Mouse (Mus musculus) heart, adult 11 months (tissue): ENCODE data around the gene Scyl1.
A peak's percentile ranks its signal among the peaks of the same experiment; 100 is the strongest.
"Not testable (repeated sequence)": the region's sequence is repeated elsewhere in the genome, so short reads cannot be mapped to it uniquely, and the experiment has no call there.

Experiments
- DNase-seq: peaks from one replicate; pipeline ENCODE4 v3.0.0; 2022

The Scyl1 gene

DNA sequence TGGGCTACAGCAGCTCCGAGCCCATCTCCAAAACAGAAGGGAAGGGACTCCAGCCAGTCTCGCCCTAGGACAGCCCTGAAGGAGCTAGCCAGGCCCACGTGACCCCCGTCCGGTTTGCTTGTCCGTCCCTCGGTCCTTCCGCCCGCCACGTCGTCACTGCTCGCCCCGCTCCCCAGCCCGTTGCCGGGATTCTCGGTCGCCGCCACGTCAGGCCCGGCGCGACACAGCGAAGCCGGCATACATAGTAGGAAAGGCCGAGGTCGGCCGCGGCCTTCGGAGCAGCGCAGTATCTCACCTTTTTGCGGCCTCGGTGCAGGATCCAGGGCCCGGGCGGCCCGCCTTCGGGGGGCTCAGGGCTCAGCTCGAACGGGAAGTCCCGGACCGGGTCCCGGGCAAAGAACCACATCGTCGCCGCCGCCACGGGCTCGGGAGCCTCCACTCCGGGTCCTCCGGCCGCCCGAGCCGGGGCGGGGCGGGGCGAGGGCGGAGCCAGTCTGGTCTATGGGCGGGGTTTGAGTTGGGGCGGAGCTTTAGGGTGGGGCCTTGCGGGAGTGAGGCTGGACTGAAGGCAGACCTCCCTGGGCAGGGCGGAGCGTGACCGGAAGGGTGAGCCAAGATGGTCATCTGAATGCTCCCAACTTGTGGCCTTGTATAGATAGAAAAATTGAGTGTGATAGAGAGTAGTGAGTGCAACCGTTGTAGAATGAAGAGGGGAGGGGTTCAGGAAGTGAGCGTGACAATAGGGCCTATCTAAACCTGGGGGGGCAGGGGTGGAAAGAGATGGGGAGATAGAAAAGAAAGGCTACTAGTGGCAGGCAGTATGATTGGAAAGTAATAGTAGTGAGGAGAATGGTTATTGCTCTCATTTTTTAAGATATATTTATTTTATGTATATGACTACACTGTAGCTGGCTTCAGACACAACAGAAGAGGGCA lies at the start of gene Scyl1:
Scyl1 (minus strand) TSS at position 495 of the 936 bp plus-strand sequence.
- DNase-seq = peak; percentile 100

DNA sequence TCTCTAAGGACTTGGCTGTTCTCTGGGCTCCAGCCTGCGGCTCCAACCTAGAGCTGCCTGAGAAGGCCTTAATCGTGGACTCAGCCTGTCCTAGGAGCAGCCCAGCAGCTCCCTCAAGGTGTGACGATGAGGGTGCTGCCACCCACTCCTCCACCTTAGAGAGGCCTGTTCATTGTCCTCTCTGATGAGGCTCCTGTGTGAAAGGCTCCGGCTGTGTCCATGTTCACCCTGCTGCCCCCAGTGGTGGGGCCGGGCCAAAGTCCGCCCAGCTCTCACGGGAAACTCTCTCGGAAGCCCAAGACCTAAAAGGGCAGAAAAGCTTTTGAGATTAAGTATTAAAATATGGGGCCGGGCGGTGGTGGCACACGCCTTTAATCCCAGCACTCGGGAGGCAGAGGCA lies 48.3 kb upstream of the Scyl1 start:
- DNase-seq = peak; percentile 97

DNA sequence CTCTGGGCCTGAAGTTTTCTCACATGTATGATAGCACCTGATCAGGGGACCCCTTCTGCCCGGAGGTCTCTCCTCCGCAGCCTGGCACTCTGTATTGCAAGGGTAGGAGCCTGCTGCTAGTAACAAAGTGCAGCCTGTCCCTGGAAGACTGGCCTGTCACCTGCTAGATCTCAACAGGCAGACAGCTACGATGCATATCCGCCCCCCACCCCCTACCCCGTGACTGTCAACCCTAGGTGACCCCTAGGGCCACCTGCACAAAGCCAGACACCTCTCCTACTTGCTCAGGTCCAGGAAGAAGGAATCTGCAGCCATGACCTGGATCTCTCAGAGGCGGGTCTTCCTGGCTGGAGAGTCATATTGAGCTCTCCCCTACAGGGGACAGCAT lies 47.4 kb upstream of the Scyl1 start:
- peak; percentile 96 for DNase-seq

DNA sequence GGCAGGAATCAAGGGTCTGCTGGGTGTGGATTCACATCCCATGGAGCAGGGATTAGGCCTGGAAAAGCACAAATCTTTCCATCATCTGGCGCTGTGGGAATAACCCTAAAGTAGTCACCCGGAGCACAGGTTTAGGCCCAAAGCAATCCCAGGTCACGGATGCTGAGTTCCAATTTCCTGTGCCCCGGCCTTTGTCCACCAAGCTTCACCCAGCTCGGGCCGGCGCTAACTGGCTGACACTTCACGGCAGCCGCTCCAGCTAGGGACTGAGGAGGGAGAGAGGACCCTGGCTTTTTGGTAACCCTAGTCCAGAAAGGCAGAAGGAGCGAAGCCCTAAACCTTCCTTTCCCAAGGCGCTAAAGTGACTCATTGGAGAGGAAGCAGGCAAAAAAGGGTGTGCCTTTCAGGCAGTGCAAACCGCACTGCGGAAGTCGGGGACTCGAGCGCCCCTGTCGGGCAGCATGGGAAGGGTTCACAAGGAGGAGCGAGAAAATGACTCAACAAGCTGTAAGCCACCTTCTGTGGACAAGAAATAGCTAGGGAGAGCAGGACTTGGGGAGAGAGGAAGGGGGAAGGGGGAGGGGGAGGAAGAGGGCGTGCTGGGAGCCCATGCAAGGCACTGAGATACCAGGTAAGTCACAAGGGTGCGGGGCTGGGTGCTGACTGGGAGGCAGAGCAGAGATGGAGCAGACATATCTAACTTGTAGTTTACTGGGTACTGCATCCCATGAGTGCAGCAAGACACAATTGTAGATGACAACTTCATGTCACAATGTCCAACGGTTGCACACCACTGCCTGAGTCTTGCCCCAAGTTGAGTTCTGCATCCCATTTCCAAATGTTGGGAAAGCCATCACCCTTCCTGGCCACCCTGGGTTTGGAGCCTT lies 46.7 kb upstream of the Scyl1 start:
- DNase-seq = peak; percentile 99

DNA sequence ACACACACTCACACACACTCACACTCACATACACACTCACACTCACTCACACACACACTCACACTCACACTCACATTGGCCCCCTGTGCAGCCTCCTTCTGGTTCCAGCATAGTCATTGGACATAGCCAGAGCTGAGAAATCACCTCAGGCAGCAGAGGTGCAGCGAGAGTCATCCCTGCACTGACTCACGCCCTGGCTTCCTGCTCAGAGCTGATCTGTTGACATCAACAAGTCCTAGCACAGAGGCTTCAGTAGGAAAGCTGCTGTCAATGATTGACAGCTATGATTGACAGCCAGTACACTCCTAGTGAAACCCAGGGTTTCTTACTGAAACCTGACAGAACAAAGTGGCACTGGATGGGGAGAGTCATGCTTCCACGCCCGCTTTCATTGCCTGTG lies 44.7 kb upstream of the Scyl1 start:
- peak; percentile 92 for DNase-seq

DNA sequence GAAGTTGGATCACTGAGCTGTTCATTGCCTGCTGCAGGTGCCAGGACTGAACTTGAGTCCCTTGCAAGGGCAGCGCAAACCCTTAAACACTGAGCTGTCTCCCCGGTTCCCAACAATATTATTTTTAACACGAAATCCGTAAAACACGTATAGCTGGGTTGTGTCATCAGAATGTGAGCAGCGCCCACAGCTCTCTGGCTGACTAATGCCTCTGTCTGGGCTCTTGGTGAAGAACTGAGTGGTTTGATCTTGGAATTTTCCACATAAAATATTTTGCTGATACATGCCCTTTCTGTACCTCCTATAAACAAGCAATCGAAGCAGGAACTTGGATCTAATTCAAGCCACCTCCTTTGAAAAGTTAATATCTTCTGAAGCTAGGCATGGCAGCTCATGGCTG lies 43.8 kb upstream of the Scyl1 start:
- DNase-seq = no peak

DNA sequence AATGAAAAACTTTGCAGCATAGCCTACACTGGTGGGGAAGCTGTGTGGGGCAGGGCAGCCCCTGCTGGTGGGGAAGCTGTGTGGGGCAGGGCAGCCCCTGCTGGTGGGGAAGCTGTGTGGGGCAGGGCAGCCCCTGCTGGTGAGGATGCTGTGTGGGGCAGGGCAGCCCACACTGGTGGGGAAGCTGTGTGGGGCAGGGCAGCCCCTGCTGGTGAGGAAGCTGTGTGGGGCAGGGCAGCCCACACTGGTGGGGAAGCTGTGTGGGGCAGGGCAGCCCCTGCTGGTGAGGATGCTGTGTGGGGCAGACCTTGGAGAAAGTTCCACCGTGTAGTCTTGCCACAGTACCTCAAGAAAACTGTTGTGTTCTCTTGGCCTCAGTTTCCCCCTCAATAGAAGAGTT lies 42.8 kb upstream of the Scyl1 start:
- not testable (repeated sequence) for DNase-seq

DNA sequence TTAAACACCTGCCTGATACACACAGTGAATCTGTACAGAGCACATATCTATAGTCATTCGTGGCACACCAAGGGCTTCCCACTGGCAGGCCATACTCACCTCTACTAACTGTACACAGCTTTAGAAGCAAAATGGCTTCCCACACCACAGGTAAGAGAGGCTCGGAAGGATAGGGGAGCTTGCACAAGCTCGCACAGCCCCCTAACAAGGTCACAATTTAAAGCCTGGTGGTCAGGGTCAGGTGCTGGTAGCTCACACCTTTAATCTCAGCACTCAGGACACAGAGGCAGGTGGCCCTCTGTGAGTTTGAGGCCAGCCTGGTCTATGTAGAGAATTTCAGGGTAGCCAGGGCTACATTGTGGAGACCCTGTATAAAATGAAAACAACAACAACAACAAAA lies 42.3 kb upstream of the Scyl1 start:
- peak; percentile 91 for DNase-seq

DNA sequence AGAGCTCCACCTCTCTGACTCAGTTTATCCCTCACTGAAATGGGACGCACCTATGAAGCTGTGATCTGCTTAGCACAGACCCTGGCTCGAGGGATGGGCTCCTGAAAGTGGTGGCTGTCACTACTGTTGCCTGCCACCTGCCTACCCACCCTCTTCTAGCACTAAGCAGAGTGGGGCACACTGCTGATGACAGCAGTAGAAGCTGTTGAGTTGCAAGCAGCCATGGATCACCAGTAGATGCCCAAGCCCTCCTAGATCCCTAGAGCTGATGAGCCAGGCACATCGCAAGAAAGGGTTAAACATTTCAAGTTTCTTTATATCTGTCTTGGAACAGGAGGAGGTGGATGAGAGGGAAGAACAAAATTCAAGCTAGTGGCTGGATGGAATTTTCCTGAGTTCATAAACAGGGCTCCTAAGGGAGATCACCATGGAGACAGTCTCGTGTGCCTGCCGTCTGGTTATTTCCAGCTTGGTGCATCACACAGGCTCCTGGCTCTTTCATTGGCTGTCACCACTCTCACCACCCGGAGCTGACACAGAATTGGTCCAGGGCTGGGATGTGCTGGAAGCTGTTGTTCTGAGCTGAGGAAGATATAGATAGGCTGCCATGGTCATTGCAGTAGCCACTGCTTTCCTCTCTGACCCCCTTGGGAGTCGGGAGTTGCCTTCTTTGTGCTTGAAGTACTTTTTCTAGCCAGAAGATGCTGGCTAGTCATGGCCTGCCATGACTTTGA lies 40.7 kb upstream of the Scyl1 start:
- peak; percentile 100 for DNase-seq

DNA sequence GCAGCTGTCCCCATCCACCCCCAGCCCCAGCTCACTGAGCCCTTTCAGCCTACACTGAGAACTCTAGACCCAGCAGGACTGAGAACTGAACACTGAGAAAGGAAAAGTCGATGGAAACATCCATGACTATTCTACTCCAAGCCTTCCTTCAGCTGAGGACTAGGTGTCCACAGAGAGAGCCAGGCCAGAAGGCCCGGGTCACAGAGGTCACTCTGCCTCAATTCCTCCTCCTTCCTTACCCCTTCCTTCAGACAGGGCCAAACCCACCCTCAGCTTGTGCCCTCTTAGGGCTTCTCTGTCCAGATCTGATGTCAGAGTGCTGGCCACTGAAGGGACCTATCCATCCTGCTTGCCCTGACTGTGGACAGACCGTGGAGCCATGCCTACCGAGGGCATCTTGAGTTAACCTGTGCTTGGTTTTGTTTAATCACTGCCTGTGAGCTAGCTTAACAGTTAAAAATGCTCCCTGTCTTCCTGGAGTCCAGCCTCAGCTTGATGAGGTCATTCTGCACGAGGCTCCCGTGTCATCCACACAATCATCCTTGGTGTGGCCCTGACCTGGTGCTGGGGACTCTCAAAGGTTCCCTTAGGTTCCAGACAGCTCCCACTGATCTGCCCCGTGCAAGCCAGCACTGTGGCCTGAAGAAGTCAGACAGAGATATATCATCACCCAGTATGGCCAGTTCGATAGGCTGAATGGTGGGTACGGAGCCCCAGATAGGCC lies 39.8 kb upstream of the Scyl1 start:
- DNase-seq = peak; percentile 94

DNA sequence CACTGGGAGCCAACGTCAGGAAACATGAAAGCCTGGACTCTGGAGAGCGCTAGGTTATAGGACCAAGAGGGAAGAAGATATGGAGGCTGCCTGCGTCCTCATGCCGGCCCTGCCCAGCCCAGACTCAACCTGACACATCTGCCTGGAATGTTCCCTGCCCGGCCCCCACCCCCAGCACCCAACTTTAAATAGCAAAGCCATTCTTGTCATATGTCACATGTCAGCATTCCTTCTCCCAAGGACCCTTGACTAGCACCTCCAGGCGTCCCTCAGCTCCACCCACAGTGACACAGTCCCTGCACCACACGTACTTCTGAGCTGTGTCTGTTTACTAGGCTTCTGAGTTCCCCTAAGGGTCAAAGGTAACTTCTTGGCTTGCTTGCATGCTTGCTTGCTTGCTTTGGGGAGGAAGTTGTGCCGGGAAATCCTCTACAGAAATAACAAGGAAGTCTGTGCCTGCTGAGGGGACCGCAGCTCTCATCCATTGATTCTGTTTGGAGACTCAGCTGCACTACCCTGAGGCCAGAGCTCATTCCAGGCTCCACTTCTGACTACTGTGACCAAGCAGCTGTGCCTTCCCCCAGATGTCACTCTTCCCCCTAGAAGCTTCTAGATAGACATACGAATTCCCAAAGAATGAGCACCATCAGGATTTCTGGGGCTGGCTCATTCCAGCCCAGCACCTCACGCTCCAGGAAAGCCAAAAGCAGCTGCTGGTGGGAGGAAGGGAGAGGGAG lies 39.1 kb upstream of the Scyl1 start:
- peak; percentile 98 for DNase-seq

DNA sequence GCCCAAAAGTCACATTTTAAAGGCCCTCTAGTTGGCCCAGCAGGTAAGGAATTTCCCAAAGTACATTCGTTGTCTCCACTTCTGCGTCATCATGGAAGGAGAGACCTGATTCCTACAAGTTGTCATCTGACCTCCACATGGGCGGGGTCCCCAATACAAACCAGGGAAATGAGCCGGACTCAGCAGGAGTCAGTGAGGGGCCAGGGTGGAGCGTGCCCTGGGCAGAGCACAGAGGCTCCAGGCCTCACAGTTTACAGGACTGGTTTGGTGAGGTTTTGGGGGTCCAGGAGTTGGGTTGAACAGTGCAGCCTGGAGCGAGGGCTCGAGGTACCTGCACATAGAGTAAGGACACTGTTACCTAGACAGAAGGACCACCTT lies 38.5 kb upstream of the Scyl1 start:
- DNase-seq = peak; percentile 96

DNA sequence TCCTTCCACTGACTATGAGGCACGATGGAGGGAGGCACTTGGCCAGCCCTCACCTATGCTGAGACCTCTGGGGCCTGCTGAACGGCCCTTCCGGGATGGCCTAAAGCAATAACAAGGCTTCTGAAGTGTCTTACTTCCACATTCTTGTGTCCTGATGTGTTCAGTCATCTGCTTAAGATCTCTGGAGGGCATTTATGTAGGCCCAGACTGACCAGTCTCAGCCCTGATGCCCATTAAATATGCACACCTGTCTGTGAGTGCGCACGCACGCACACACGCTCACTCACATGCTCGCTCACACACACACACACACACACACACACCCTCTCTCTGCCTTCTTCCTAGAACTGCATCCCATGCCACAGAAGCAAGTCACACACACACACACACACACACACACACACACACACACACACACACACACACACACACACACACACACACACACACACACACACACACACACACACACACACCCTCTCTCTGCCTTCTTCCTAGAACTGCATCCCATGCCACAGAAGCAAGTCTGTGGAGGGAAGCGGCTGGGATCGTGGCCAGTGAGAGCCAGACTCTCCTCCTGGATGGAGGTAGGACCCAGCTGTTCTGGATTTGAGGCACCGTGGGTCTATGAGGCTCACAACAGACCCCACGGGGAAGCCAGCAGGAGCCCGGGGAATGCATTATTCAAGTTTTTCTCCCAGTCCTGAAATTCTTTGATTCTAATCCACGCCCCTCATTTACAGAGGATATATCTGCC lies 37.9 kb upstream of the Scyl1 start:
- no peak for DNase-seq

DNA sequence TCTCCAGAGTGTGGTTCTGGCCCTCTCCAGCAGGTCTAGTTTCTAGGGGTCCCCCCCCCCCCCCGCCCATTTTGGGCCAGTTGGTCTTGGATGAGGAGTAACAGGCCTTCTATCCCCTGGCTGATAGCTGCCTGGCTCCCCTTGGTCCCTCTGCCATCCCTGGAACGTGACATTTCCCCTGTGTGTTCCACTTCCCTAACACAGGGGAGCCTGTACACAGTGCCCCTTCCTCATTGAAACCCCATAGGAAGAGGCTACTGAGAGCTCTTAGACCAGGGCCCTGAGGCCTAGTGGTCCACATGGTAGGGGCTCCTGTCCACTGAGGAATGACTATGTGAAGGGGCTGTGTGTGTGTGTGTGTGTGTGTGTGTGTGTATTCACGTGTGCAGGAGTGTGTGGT lies 36.5 kb upstream of the Scyl1 start:
- DNase-seq = peak; percentile 93

DNA sequence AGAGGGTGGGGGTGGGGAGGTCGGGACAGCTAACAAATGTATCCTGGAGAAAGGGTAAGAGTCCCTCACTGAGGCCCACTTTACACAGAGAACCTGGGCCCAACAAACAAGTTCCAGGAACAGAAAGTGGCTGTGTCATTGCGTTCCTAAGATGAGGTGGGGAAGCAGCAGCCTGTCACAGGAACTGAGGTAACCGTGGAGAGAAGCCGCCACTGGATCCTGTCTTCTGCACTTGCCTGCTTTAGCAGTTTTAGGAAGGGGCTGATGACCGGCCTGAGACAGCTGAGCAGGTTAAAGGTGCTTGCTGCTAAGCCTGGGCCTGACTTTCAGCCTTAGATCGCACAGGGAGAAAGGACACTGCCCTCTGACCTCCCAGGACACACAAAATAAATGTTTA lies 35.6 kb upstream of the Scyl1 start:
- peak; percentile 96 for DNase-seq

DNA sequence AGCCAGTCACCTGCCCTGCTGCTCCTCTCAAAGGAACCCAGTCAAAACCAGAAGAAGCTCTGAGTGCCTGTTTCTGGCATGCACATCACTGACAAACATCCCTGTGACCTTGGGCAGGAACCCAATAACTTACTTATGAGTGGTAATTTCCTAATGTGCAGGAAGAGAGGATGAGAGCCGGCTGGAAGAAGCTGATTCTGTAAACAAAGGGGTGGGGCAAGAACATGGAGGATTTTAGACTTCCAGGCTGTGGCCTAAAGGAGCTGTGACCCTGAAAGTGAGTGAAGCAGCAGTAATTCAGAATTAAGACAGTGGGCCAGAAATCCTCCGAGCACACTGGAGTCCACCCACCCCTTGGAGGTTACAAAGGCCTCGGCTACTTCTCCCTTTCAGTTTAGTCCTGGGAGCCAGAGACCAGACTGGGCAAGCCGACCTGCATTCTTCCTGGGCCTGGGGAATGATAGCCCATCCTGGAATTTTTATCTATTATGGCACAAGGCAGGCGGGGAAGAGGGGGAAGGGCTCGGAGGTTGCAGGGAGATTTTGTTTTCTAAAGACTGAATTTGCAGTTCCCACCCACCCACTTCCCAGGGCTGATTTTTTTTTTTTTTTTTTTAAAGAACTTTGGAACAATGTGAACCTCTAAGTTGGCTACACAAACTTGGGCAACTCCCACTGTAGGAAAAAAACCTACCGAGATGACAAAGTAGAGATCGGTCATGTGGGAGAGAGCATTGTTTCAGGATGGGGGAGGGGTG lies 35.0 kb upstream of the Scyl1 start:
- DNase-seq = peak; percentile 97

DNA sequence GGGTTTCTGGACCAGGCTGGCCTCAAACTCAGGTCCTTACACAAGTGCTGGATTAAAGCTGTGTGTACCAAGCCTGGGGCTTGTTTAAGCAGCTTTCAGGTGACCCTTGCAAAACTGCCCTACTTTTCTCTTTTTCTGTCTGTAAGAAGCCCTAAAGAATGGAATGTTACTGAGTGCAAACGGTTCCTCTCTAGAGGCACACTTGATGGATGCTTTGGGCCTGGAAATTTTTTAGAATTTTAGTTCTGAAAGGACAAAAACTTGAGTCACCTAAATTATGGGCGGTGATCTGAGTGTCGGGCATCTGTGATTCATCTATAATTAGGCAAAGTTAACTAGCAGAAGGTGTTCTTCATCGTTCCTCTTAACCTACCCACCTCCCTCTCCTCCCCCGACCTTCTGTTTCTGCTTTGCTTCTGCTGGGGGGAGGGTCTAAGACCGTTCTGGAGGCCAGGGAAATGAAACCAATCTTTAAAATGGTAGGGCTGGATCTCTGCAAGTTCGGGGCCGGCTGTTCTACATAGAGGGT lies 33.2 kb upstream of the Scyl1 start:
- peak; percentile 94 for DNase-seq

DNA sequence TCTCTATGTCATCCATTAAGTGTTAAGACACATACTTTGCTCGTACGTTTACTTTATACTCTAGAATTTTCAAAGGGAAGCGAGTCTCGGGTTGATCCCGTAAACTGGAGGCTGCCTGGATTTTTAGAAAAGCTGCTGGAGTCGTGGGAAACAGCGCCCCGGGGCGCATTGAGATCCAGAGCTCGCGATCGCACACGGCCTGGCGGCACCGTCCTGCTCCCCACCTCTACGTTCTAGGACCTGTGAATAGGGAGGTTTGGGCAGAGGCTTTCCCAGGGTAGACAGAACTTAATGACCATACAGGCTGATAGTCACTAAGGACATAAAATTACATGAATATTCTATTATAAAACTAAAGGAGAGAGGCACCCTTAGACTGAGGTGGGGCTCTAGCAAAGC lies 32.7 kb upstream of the Scyl1 start:
- no peak for DNase-seq

DNA sequence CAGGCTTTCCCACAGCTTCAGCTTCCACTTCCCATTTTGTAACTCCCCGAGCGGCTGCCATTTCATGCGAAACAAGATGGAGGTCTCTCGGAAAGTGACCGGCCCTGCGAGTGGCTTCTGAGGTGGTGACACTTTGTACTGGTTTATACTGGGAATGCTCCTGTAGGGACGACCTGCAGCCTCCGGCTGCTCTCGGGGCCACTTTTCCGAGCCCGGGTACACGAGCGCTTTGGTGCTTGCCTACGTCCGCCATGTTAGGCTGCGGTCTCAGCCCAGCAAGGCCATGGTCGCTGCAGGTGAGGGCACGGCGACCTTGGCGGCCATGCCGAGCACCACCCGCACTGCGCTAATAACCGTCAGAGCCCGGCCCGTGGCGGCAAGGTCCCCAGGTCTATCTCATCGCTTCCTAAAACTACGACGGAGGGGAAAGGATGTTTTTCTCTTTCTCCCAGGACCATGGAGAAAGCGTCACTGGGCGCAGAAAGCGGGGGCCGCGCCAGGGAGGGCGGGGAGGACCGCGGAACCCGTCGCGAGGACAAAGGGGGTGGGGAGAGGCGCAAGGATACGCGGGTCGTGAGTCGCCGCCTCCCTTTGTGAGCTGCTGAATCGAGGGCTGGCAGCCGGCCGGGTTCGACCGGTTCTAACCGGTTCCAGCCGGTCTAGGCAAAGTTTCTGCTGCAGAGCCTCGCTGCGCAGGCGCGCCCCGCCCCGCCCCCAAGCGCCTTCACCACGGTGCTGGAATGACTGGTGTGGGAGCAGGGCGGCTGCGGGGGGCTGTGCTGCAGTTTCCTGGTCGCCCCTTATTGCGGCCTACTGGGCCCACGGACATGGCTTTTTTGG lies 32.0 kb upstream of the Scyl1 start:
- peak; percentile 100 for DNase-seq
